Mouse (Mus musculus): ENCODE measurements at regions not wholly inside any gene's neighbourhood (a gene's known extent, or its start where the extent isn't known, plus 50 kb on each side); places are given as distances from the start of the nearest gene placed in this dataset.

GRCm38 (mm10) chr13:16290784-16291183 lies 279.1 kb downstream of the Inhba start:
- TF ChIP-seq POLR2A (IDR thresholded peaks at IDR 0.05; ENCODE audit: insufficient read length, low read depth) (no peak), TCF12 (IDR thresholded peaks at IDR 0.05; ENCODE audit: insufficient read depth, poor library complexity, severe bottlenecking) (no peak), E2F4 (IDR thresholded peaks at IDR 0.05; ENCODE audit: insufficient read depth) (no peak), POLR2AphosphoS2 (IDR thresholded peaks at IDR 0.05; ENCODE audit: insufficient read length, low read depth) (no peak), MAX (IDR thresholded peaks at IDR 0.05; ENCODE audit: low read depth) (no peak), SRF (IDR thresholded peaks at IDR 0.05; ENCODE audit: control insufficient read depth, insufficient read length, low read depth) (no peak)
